Mouse (Mus musculus) thymus, adult 2 months (tissue): Measurements from ENCODE around the gene Hspbp1.

Source experiments
- CTCF ChIP-seq: fragments of 200-500 bp; IDR thresholded peaks from 2 replicates; pipeline ENCODE4 v1.5.1; 2012; ENCODE audit warnings: mild to moderate bottlenecking, control low read depth, low read length, moderate library complexity, borderline replicate concordance; ENCODE audit not compliant: control insufficient read depth, poor library complexity, insufficient read depth; ENCODE audit errors: extremely low read depth
- POLR2A ChIP-seq: fragments of 200-500 bp; IDR thresholded peaks from 2 replicates; pipeline ENCODE4 v1.6.1; 2012; ENCODE audit warnings: mild to moderate bottlenecking, low read length, control low read depth, moderate library complexity; ENCODE audit not compliant: control insufficient read depth, poor library complexity, insufficient read depth; ENCODE audit errors: extremely low read depth

DNA sequence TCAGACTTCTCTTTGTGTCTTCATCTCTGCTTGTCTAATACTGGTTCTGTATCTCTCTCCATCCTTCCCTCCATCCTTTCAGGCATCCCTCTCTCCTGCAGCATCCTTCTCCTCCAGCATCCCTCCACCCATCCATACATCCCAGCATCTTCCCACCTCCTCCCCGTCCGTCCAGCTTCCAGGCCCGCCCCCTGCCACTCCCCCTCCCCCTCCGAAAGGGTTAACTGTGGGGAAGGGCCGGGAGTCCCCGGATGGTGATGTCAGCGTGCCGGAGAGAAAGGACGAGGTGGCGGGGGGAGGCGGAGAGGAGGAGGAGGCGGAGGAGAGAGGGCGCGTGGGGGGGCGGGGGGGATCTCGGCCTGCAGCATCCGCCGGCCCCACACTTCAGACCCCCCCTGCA lies 5.5 kb upstream of the Hspbp1 start, which contains the start of gene Brsk1:
- no peak for TF ChIP-seq POLR2A
- TF ChIP-seq CTCF, result no peak
